Mouse (Mus musculus) small intestine, adult 2 months (tissue): ENCODE measurements around the gene Rxfp2.

Source experiments
- CTCF ChIP-seq: fragments of 200-500 bp; IDR thresholded peaks from 2 replicates; pipeline ENCODE4 v1.5.1; 2012; ENCODE audit warnings: low read depth, mild to moderate bottlenecking, control low read depth, inconsistent platforms, low read length, moderate library complexity, mixed read lengths; ENCODE audit not compliant: insufficient replicate concordance, insufficient read length; ENCODE audit errors: extremely low read depth
- POLR2A ChIP-seq: fragments of 200-500 bp; IDR thresholded peaks from 2 replicates; pipeline ENCODE4 v1.6.1; 2012; ENCODE audit warnings: low read depth, mild to moderate bottlenecking, control low read depth, inconsistent platforms, low read length, moderate library complexity

GRCm38 (mm10) chr5:150079866-150080797 lies 61.7 kb downstream of the Rxfp2 start:
- no peak for TF ChIP-seq CTCF
- no peak for TF ChIP-seq POLR2A
